Mouse (Mus musculus) ES-E14 (cell line): ENCODE measurements around the gene Guca2b.

Experiments used
- CHD2 ChIP-seq: IDR thresholded peaks from 2 replicates; pipeline ENCODE4 v1.6.1; 2014; ENCODE audit warnings: mild to moderate bottlenecking, low read depth, low read length, inconsistent platforms
- HCFC1 ChIP-seq: IDR thresholded peaks from 2 replicates; pipeline ENCODE4 v1.6.1; 2012; ENCODE audit warnings: low read length, inconsistent platforms, borderline replicate concordance; ENCODE audit not compliant: insufficient read depth
- MAFK ChIP-seq: IDR thresholded peaks from 2 replicates; pipeline ENCODE4 v1.6.1; 2014; ENCODE audit warnings: mild to moderate bottlenecking, low read depth, low read length, inconsistent platforms; ENCODE audit not compliant: insufficient read depth
- ZC3H11A ChIP-seq: IDR thresholded peaks from 2 replicates; pipeline ENCODE4 v1.6.1; 2012; ENCODE audit warnings: low read depth, mild to moderate bottlenecking, inconsistent platforms, low read length, borderline replicate concordance
- ZNF384 ChIP-seq: IDR thresholded peaks from 2 replicates; pipeline ENCODE4 v1.6.1; 2012; ENCODE audit warnings: low read depth, low read length, inconsistent platforms

GRCm38 (mm10) chr4:119665166-119665565 lies 6.4 kb upstream of the Guca2b start:
- no peak for TF ChIP-seq ZC3H11A
- TF ChIP-seq MAFK: no peak
- TF ChIP-seq ZNF384: no peak
- TF ChIP-seq CHD2: no peak
- no peak for TF ChIP-seq HCFC1
